In genomic region chr15:83562626-83563270, GRCm38 (mm10) we compare ENCODE assay signal across 8 mouse cellular contexts. TPM values are rescaled to one million over a fixed set of nuclear protein-coding genes. Genes with fewer than 3 reads are reported as not detected.
DNase-seq lines count a peak whose midpoint lies in the region; ATAC-seq and TF ChIP-seq lines count a peak whose summit lies in the region.

No protein-coding gene starts in this region.

- H3K9me3 ChIP-seq in hindbrain, embryonic 15.5 days: no peaks in the 10 kb centered on the region

- peak overlapping the region; percentile 89 for H3K27ac ChIP-seq in gastrocnemius, adult 2 months
- H3K27ac ChIP-seq in hindbrain, embryonic 15.5 days (replicated peaks): no peak overlapping the region

- peaks cover 23% of the 10 kb centered on the region for H3K27me3 ChIP-seq in hindbrain, embryonic 15.5 days

- 43% methylated on average over 15 of the region's 15 CpGs for WGBS in hindbrain, embryonic 15.5 days

- intact Hi-C loops in gastrocnemius, adult 2 months (cut with DNase I): no loop called here

- H3K4me1 ChIP-seq in hindbrain, embryonic 15.5 days (replicated peaks): peaks cover 19% of the 10 kb centered on the region

- TF ChIP-seq CTCF in gastrocnemius, adult 2 months (IDR thresholded peaks at IDR 0.05): no peak

- peak overlapping the region; percentile 67 for H3K4me2 ChIP-seq in hindbrain, embryonic 15.5 days

- peak overlapping the region; percentile 84 for H3K4me3 ChIP-seq in gastrocnemius, adult 2 months
- no peak overlapping the region for H3K4me3 ChIP-seq in hindbrain, embryonic 15.5 days

- H3K9ac ChIP-seq in hindbrain, embryonic 15.5 days: no peak overlapping the region

- peak; percentile 79 for DNase-seq in MEL-GATA-1-ER (ENCODE audit: extremely low read depth, low read depth)
- DNase-seq in c-Kit-positive CD71-positive TER-119-negative erythroid progenitor cells, embryonic 14.5 days (ENCODE audit: low read depth): peak; percentile 58
- DNase-seq in gastrocnemius, adult 2 months: peak; percentile 93
- peak; percentile 54 to 72 for DNase-seq in layer of hippocampus, postnatal 36 days
- peak; percentile 87 to 93 for DNase-seq in lung, postnatal 4 days
- DNase-seq in right cerebral cortex, postnatal 10 days (ENCODE audit: low spot score in 2 of 2): peak; percentile 68 to 73
- DNase-seq in urinary bladder, postnatal 25 days (ENCODE audit: low spot score): peak; percentile 75

- ATAC-seq in hindbrain, embryonic 15.5 days (ENCODE audit: low FRiP score, low read depth): no peak

- H3K36me3 ChIP-seq in hindbrain, embryonic 15.5 days: no peaks in the 10 kb centered on the region

RNA-seq across cellular contexts. Expression of gene Tspo, which starts 0.6 kb away (rescaled TPM):
- 10 to 100 TPM; 22.2 to 22.7 TPM for total RNA-seq in gastrocnemius, adult 2 months (2021)
- polyA plus RNA-seq in hindbrain, embryonic 15.5 days (2015; fragmentation: Nextera tagmentation; extraction: Ambion mirVana): 11.7 and 14.2 TPM in 2 replicates
- 1 to 10 TPM; 3.9 to 4.4 TPM for total RNA-seq in layer of hippocampus, postnatal 36 days (2021)

RNA-seq across cellular contexts. Expression of gene Mcat, which starts 0.8 kb away (rescaled TPM):
- total RNA-seq in gastrocnemius, adult 2 months (2021): 10 to 100 TPM; 18.6 to 23.8 TPM
- polyA plus RNA-seq in hindbrain, embryonic 15.5 days (2015; fragmentation: Nextera tagmentation; extraction: Ambion mirVana): 30.8 and 33.1 TPM in 2 replicates
- total RNA-seq in layer of hippocampus, postnatal 36 days (2021): 10 to 100 TPM; 24.0 to 25.0 TPM

RNA-seq across cellular contexts. Expression of gene Ttll12, which starts 32.2 kb away (rescaled TPM):
- total RNA-seq in gastrocnemius, adult 2 months (2021): 1 to 10 TPM; 3.4 to 4.9 TPM
- polyA plus RNA-seq in hindbrain, embryonic 15.5 days (2015; fragmentation: Nextera tagmentation; extraction: Ambion mirVana): 45.3 and 46.3 TPM in 2 replicates
- 10 to 100 TPM; 11.6 to 12.8 TPM for total RNA-seq in layer of hippocampus, postnatal 36 days (2021)

RNA-seq across cellular contexts. Expression of gene Bik, which starts 36.1 kb away (rescaled TPM):
- total RNA-seq in gastrocnemius, adult 2 months (2021): 1 to 10 TPM in 1 of 2 experiments, under 1 TPM in 1; 0.50 to 1.2 TPM
- polyA plus RNA-seq in hindbrain, embryonic 15.5 days (2015; fragmentation: Nextera tagmentation; extraction: Ambion mirVana): 0.72 and 1.3 TPM in 2 replicates
- total RNA-seq in layer of hippocampus, postnatal 36 days (2021): under 1 TPM in 1 of 2 experiments, not detected in 1; 0.37 TPM

RNA-seq across cellular contexts. Expression of gene Ttll1, which starts 52.1 kb away (rescaled TPM):
- 1 to 10 TPM; 2.5 to 3.8 TPM for total RNA-seq in gastrocnemius, adult 2 months (2021)
- polyA plus RNA-seq in hindbrain, embryonic 15.5 days (2015; fragmentation: Nextera tagmentation; extraction: Ambion mirVana): 108 and 122 TPM in 2 replicates
- total RNA-seq in layer of hippocampus, postnatal 36 days (2021): 10 to 100 TPM; 33.8 to 38.1 TPM

Comparison
In these comparisons a context has a peak if more than half of its experiments do, and no peak if none do; other contexts are left out.
1. RNA of gene Tspo, which starts 0.6 kb away (total RNA-seq): 22.2 to 22.7 TPM in gastrocnemius, adult 2 months; 3.9 to 4.4 TPM in layer of hippocampus, postnatal 36 days; every median in the first group is over 4 times any median in the second.
2. Peak in every context shown above with its lines, with median percentiles within 50 percentile points of each other: DNase-seq.